Mouse (Mus musculus): ENCODE measurements around the gene Adam33. TPM values are rescaled to one million over a fixed set of nuclear protein-coding genes. Genes with fewer than 3 reads are reported as not detected.

The Adam33 gene
- polyA plus RNA-seq, 1 experiment from 2014 or later: 17.3 TPM

- no peaks in the 10 kb centered on the region for H3K9me3 ChIP-seq (replicated peaks; ENCODE audit: control insufficient read depth, low read length)
- H3K9ac ChIP-seq (ENCODE audit: low read length): no peak overlapping the region
- H3K27ac ChIP-seq (ENCODE audit: low read length): peak overlapping the region; percentile 35
- no peak overlapping the region for H3K4me3 ChIP-seq (ENCODE audit: low read length)
- no peak overlapping the region for H3K4me2 ChIP-seq (ENCODE audit: low read depth, low read length)
- ATAC-seq (replicated peaks; ENCODE audit: extremely low read depth, insufficient read depth, low FRiP score): no peak
- peaks cover 1% of the 10 kb centered on the region for H3K4me1 ChIP-seq (ENCODE audit: control insufficient read depth, insufficient read depth, low read length)
- 58% methylated on average over 3 of the region's 3 CpGs for WGBS
- no peaks in the 10 kb centered on the region for H3K36me3 ChIP-seq (ENCODE audit: control insufficient read depth, insufficient read depth)
- H3K27me3 ChIP-seq (ENCODE audit: control insufficient read depth, insufficient read depth, low read length): no peaks in the 10 kb centered on the region
Measured at GRCm38 (mm10) chr2:131090852-131091251, 27.2 kb upstream of the Adam33 start.

GRCm38 (mm10) chr2:131089634-131090033, 26.0 kb upstream of the Adam33 start:
- ATAC-seq (replicated peaks; ENCODE audit: extremely low read depth, insufficient read depth, low FRiP score): no peak
- Histone ChIP-seq H3K9ac (ENCODE audit: low read length) (no peak overlapping the region), H3K36me3 (ENCODE audit: control insufficient read depth, insufficient read depth) (no peaks in the 10 kb centered on the region), H3K27me3 (ENCODE audit: control insufficient read depth, insufficient read depth, low read length) (no peaks in the 10 kb centered on the region), H3K4me1 (ENCODE audit: control insufficient read depth, insufficient read depth, low read length) (no peaks in the 10 kb centered on the region), H3K27ac (ENCODE audit: low read length) (no peak overlapping the region), H3K4me2 (ENCODE audit: low read depth, low read length) (no peak overlapping the region), H3K9me3 (replicated peaks; ENCODE audit: control insufficient read depth, low read length) (no peaks in the 10 kb centered on the region), H3K4me3 (ENCODE audit: low read length) (no peak overlapping the region)
- WGBS: 92% methylated on average over 1 of the region's 1 CpGs

GRCm38 (mm10) chr2:131088581-131088980, 25.0 kb upstream of the Adam33 start:
- no peak overlapping the region for H3K9ac ChIP-seq (ENCODE audit: low read length)
- no peak overlapping the region for H3K4me3 ChIP-seq (ENCODE audit: low read length)
- H3K36me3 ChIP-seq (ENCODE audit: control insufficient read depth, insufficient read depth): no peaks in the 10 kb centered on the region
- WGBS: 75% methylated on average over 4 of the region's 4 CpGs
- H3K9me3 ChIP-seq (replicated peaks; ENCODE audit: control insufficient read depth, low read length): no peaks in the 10 kb centered on the region
- ATAC-seq (replicated peaks; ENCODE audit: extremely low read depth, insufficient read depth, low FRiP score): no peak
- no peak overlapping the region for H3K4me2 ChIP-seq (ENCODE audit: low read depth, low read length)
- no peaks in the 10 kb centered on the region for H3K4me1 ChIP-seq (ENCODE audit: control insufficient read depth, insufficient read depth, low read length)
- H3K27ac ChIP-seq (ENCODE audit: low read length): 0 out of 2 replicates have a peak overlapping the region, but pooled peaks have one; percentile 7
- no peaks in the 10 kb centered on the region for H3K27me3 ChIP-seq (ENCODE audit: control insufficient read depth, insufficient read depth, low read length)

GRCm38 (mm10) chr2:131086667-131087390, 23.2 kb upstream of the Adam33 start, which contains the start of gene Siglec1:
Gene Siglec1, minus strand, starts transcription at chr2:131086765.
- no peak within 1 kb of the TSS for H3K27ac ChIP-seq (ENCODE audit: low read length)
- H3K4me3 ChIP-seq (ENCODE audit: low read length): no peak within 1 kb of the TSS
- ATAC-seq (replicated peaks; ENCODE audit: extremely low read depth, insufficient read depth, low FRiP score): no peak
- no peak within 1 kb of the TSS for H3K9ac ChIP-seq (ENCODE audit: low read length)
- H3K27me3 ChIP-seq (ENCODE audit: control insufficient read depth, insufficient read depth, low read length): no peaks in the 10 kb centered on the region
- no peaks in the 10 kb centered on the region for H3K36me3 ChIP-seq (ENCODE audit: control insufficient read depth, insufficient read depth)
- H3K4me2 ChIP-seq (ENCODE audit: low read depth, low read length): no peak within 1 kb of the TSS
- WGBS: 77% methylated on average over 11 of the region's 11 CpGs
- H3K4me1 ChIP-seq (ENCODE audit: control insufficient read depth, insufficient read depth, low read length): no peaks in the 10 kb centered on the region
- no peaks in the 10 kb centered on the region for H3K9me3 ChIP-seq (replicated peaks; ENCODE audit: control insufficient read depth, low read length)

GRCm38 (mm10) chr2:131084206-131084605, 20.6 kb upstream of the Adam33 start:
- H3K4me1 ChIP-seq (ENCODE audit: control insufficient read depth, insufficient read depth, low read length): no peaks in the 10 kb centered on the region
- no peak overlapping the region for H3K4me3 ChIP-seq (ENCODE audit: low read length)
- no peaks in the 10 kb centered on the region for H3K27me3 ChIP-seq (ENCODE audit: control insufficient read depth, insufficient read depth, low read length)
- H3K27ac ChIP-seq (ENCODE audit: low read length): no peak overlapping the region
- H3K9ac ChIP-seq (ENCODE audit: low read length): no peak overlapping the region
- ATAC-seq (replicated peaks; ENCODE audit: extremely low read depth, insufficient read depth, low FRiP score): no peak
- no peaks in the 10 kb centered on the region for H3K9me3 ChIP-seq (replicated peaks; ENCODE audit: control insufficient read depth, low read length)
- H3K4me2 ChIP-seq (ENCODE audit: low read depth, low read length): no peak overlapping the region
- H3K36me3 ChIP-seq (ENCODE audit: control insufficient read depth, insufficient read depth): no peaks in the 10 kb centered on the region
- 79% methylated on average over 4 of the region's 4 CpGs for WGBS

- WGBS: 59% methylated on average over 5 of the region's 5 CpGs
- H3K9ac ChIP-seq (ENCODE audit: low read length): no peak overlapping the region
- H3K4me3 ChIP-seq (ENCODE audit: low read length): no peak overlapping the region
- H3K9me3 ChIP-seq (replicated peaks; ENCODE audit: control insufficient read depth, low read length): no peaks in the 10 kb centered on the region
- H3K27ac ChIP-seq (ENCODE audit: low read length): no peak overlapping the region
- no peak for ATAC-seq (replicated peaks; ENCODE audit: extremely low read depth, insufficient read depth, low FRiP score)
- H3K27me3 ChIP-seq (ENCODE audit: control insufficient read depth, insufficient read depth, low read length): peaks cover 5% of the 10 kb centered on the region; the same call in 1 of the 2 replicates
- H3K4me2 ChIP-seq (ENCODE audit: low read depth, low read length): no peak overlapping the region
- no peaks in the 10 kb centered on the region for H3K4me1 ChIP-seq (ENCODE audit: control insufficient read depth, insufficient read depth, low read length)
- no peaks in the 10 kb centered on the region for H3K36me3 ChIP-seq (ENCODE audit: control insufficient read depth, insufficient read depth)
Measured at GRCm38 (mm10) chr2:131080507-131080906, 16.9 kb upstream of the Adam33 start.

- H3K9me3 ChIP-seq (replicated peaks; ENCODE audit: control insufficient read depth, low read length): no peaks in the 10 kb centered on the region
- no peak for ATAC-seq (replicated peaks; ENCODE audit: extremely low read depth, insufficient read depth, low FRiP score)
- WGBS: 80% methylated on average over 10 of the region's 10 CpGs
- H3K4me2 ChIP-seq (ENCODE audit: low read depth, low read length): no peak overlapping the region
- H3K36me3 ChIP-seq (ENCODE audit: control insufficient read depth, insufficient read depth): no peaks in the 10 kb centered on the region
- H3K4me1 ChIP-seq (ENCODE audit: control insufficient read depth, insufficient read depth, low read length): no peaks in the 10 kb centered on the region
- H3K9ac ChIP-seq (ENCODE audit: low read length): no peak overlapping the region
- no peak overlapping the region for H3K27ac ChIP-seq (ENCODE audit: low read length)
- no peaks in the 10 kb centered on the region; the same call in 1 of the 2 replicates for H3K27me3 ChIP-seq (ENCODE audit: control insufficient read depth, insufficient read depth, low read length)
- H3K4me3 ChIP-seq (ENCODE audit: low read length): no peak overlapping the region
Measured at GRCm38 (mm10) chr2:131072536-131072935, 8.9 kb upstream of the Adam33 start.

GRCm38 (mm10) chr2:131067481-131067880, 3.9 kb upstream of the Adam33 start:
- peaks cover 10% of the 10 kb centered on the region; the same call in 1 of the 2 replicates for H3K27me3 ChIP-seq (ENCODE audit: control insufficient read depth, insufficient read depth, low read length)
- 60% methylated on average over 6 of the region's 6 CpGs for WGBS
- no peaks in the 10 kb centered on the region for H3K9me3 ChIP-seq (replicated peaks; ENCODE audit: control insufficient read depth, low read length)
- H3K27ac ChIP-seq (ENCODE audit: low read length): no peak overlapping the region
- H3K4me1 ChIP-seq (ENCODE audit: control insufficient read depth, insufficient read depth, low read length): peaks cover 2% of the 10 kb centered on the region; the same call in 1 of the 2 replicates
- no peak overlapping the region for H3K4me3 ChIP-seq (ENCODE audit: low read length)
- no peaks in the 10 kb centered on the region for H3K36me3 ChIP-seq (ENCODE audit: control insufficient read depth, insufficient read depth)
- no peak for ATAC-seq (replicated peaks; ENCODE audit: extremely low read depth, insufficient read depth, low FRiP score)
- no peak overlapping the region for H3K9ac ChIP-seq (ENCODE audit: low read length)
- no peak overlapping the region for H3K4me2 ChIP-seq (ENCODE audit: low read depth, low read length)

- WGBS: 61% methylated on average over 9 of the region's 9 CpGs
- peaks cover 8% of the 10 kb centered on the region for H3K4me1 ChIP-seq (ENCODE audit: control insufficient read depth, insufficient read depth, low read length)
- H3K4me3 ChIP-seq (ENCODE audit: low read length): no peak overlapping the region
- H3K9ac ChIP-seq (ENCODE audit: low read length): no peak overlapping the region
- no peak for ATAC-seq (replicated peaks; ENCODE audit: extremely low read depth, insufficient read depth, low FRiP score)
- H3K27me3 ChIP-seq (ENCODE audit: control insufficient read depth, insufficient read depth, low read length): peaks cover 13% of the 10 kb centered on the region; the same call in 1 of the 2 replicates
- no peaks in the 10 kb centered on the region for H3K36me3 ChIP-seq (ENCODE audit: control insufficient read depth, insufficient read depth)
- H3K4me2 ChIP-seq (ENCODE audit: low read depth, low read length): no peak overlapping the region
- H3K27ac ChIP-seq (ENCODE audit: low read length): no peak overlapping the region
- H3K9me3 ChIP-seq (replicated peaks; ENCODE audit: control insufficient read depth, low read length): no peaks in the 10 kb centered on the region
Measured at GRCm38 (mm10) chr2:131066342-131066741, 2.7 kb upstream of the Adam33 start.

Data from heart, embryonic 16.5 days (tissue).